Mouse (Mus musculus) myocyte (in vitro differentiated cells): ENCODE data around the gene Ushbp1. TPM values are rescaled to one million over a fixed set of nuclear protein-coding genes. Genes with fewer than 3 reads are reported as not detected.

Source experiments
- H3K27me3 ChIP-seq: one replicate; pipeline ENCODE4 v1.6.1; 2011; ENCODE audit not compliant: control insufficient read depth, insufficient read depth, insufficient read length
- H3K36me3 ChIP-seq: one replicate; pipeline ENCODE4 v1.6.1; 2011; ENCODE audit not compliant: control insufficient read depth, insufficient read depth
- H3K4me2 ChIP-seq: one replicate; pipeline ENCODE4 v1.6.1; 2011; ENCODE audit warnings: low read depth, control low read depth
- H3K4me3 ChIP-seq: one replicate; pipeline ENCODE4 v1.5.1; 2011; ENCODE audit warnings: mild to moderate bottlenecking, control low read depth, moderate library complexity
- H3K79me2 ChIP-seq: one replicate; pipeline ENCODE4 v1.6.1; 2011; ENCODE audit not compliant: control insufficient read depth, insufficient read depth
- H3ac ChIP-seq: one replicate; pipeline ENCODE4 v1.6.1; 2011; ENCODE audit not compliant: control insufficient read depth, insufficient read length
- CEBPB ChIP-seq: IDR thresholded peaks from 2 replicates; pipeline ENCODE4 v1.6.1; 2011; ENCODE audit warnings: mild to moderate bottlenecking, moderate library complexity; ENCODE audit not compliant: poor library complexity, insufficient read depth, severe bottlenecking
- E2F4 ChIP-seq: IDR thresholded peaks from one replicate; pipeline ENCODE4 v1.6.1; 2011; ENCODE audit warnings: mild to moderate bottlenecking, control low read depth, moderate library complexity; ENCODE audit not compliant: insufficient read depth
- MAX ChIP-seq: IDR thresholded peaks from one replicate; pipeline ENCODE4 v1.6.1; 2011; ENCODE audit warnings: low read depth, mild to moderate bottlenecking, control low read depth
- MYOD1 ChIP-seq, 3 experiments: IDR thresholded peaks; one replicate each; pipeline ENCODE4 v1.6.1; 2011; ENCODE audit warnings: control low read depth in 2 of 3, low read depth in 2 of 3, mild to moderate bottlenecking in 2 of 3, moderate library complexity in 1 of 3; ENCODE audit not compliant: insufficient read length in 2 of 3, control insufficient read depth in 1 of 3
- MYOG ChIP-seq, 3 experiments: IDR thresholded peaks; one replicate each; pipeline ENCODE4 v1.6.1; 2011; ENCODE audit warnings: control low read depth in 2 of 3, low read depth in 2 of 3, mild to moderate bottlenecking in 2 of 3; ENCODE audit not compliant: insufficient read length in 2 of 3, control insufficient read depth in 1 of 3, insufficient read depth in 1 of 3
- POLR2A ChIP-seq: IDR thresholded peaks from one replicate; pipeline ENCODE4 v1.6.1; 2011; ENCODE audit warnings: low read depth, mild to moderate bottlenecking, control low read depth, moderate library complexity; ENCODE audit not compliant: insufficient read length
- POLR2AphosphoS2 ChIP-seq: IDR thresholded peaks from one replicate; pipeline ENCODE4 v1.6.1; 2011; ENCODE audit warnings: low read depth, control low read depth; ENCODE audit not compliant: insufficient read length
- REST ChIP-seq: IDR thresholded peaks from one replicate; pipeline ENCODE4 v1.6.1; 2011; ENCODE audit warnings: mild to moderate bottlenecking, control low read depth, moderate library complexity; ENCODE audit not compliant: insufficient read depth, insufficient read length
- SRF ChIP-seq: IDR thresholded peaks from one replicate; pipeline ENCODE4 v1.6.1; 2011; ENCODE audit warnings: low read depth; ENCODE audit not compliant: control insufficient read depth, insufficient read length
- TCF12 ChIP-seq: IDR thresholded peaks from one replicate; pipeline ENCODE4 v1.6.1; 2011; ENCODE audit warnings: mild to moderate bottlenecking, control low read depth; ENCODE audit not compliant: poor library complexity, insufficient read depth, severe bottlenecking
- TCF3 ChIP-seq: IDR thresholded peaks from one replicate; pipeline ENCODE4 v1.6.1; 2011; ENCODE audit warnings: low read depth, control low read depth; ENCODE audit not compliant: insufficient read length
- USF1 ChIP-seq: IDR thresholded peaks from one replicate; pipeline ENCODE4 v1.6.1; 2011; ENCODE audit warnings: low read depth, mild to moderate bottlenecking, control low read depth, moderate library complexity
- polyA plus RNA-seq: library from polyadenylated mRNA; unstranded; fragments of >200 nt; fragmentation: generic; extraction: Trizol; gene quantifications from one replicate; pipeline ENCODE4 v1.2.1, GENCODE M21; 2012; ENCODE audit warnings: missing spikeins

Ushbp1 gene
- polyA plus RNA-seq, 1 experiment = 0.02 TPM

GRCm38 (mm10) chr8:71375581-71376422 is 19.8 kb downstream of the Ushbp1 start:
- Histone ChIP-seq H3K4me3 (no peak overlapping the region), H3K4me2 (no peak overlapping the region), H3ac (no peak overlapping the region), H3K79me2 (peaks cover 15% of the 10 kb centered on the region), H3K27me3 (no peaks in the 10 kb centered on the region), H3K36me3 (peaks cover 13% of the 10 kb centered on the region)
- TF ChIP-seq POLR2AphosphoS2 = peak; percentile 41
- TF ChIP-seq SRF = no peak

GRCm38 (mm10) chr8:71374616-71375206 is 20.9 kb downstream of the Ushbp1 start:
- H3K79me2 ChIP-seq = peaks cover 4% of the 10 kb centered on the region
- H3K27me3 ChIP-seq = no peaks in the 10 kb centered on the region
- H3K4me3 ChIP-seq = no peak overlapping the region
- H3K4me2 ChIP-seq = no peak overlapping the region
- peaks cover 13% of the 10 kb centered on the region for H3K36me3 ChIP-seq
- H3ac ChIP-seq = no peak overlapping the region
- TF ChIP-seq TCF12 = no peak
- peak; percentile 24 for TF ChIP-seq POLR2AphosphoS2

GRCm38 (mm10) chr8:71373000-71373399 is 22.6 kb downstream of the Ushbp1 start:
- Histone ChIP-seq H3K36me3 (peaks cover 13% of the 10 kb centered on the region), H3K79me2 (no peaks in the 10 kb centered on the region), H3ac (no peak overlapping the region), H3K4me2 (no peak overlapping the region), H3K27me3 (no peaks in the 10 kb centered on the region), H3K4me3 (no peak overlapping the region)
- TF ChIP-seq USF1 = no peak

- H3K79me2 ChIP-seq = no peaks in the 10 kb centered on the region
- TF ChIP-seq POLR2AphosphoS2 (peak; percentile 64), POLR2A (no peak), TCF3 (no peak)
- H3K4me3 ChIP-seq = no peak overlapping the region
- H3K36me3 ChIP-seq = peaks cover 13% of the 10 kb centered on the region
- no peaks in the 10 kb centered on the region for H3K27me3 ChIP-seq
- no peak overlapping the region for H3ac ChIP-seq
- H3K4me2 ChIP-seq = no peak overlapping the region
Measured at GRCm38 (mm10) chr8:71372427-71372826, 23.2 kb downstream of the Ushbp1 start.

- Histone ChIP-seq H3K36me3 (peaks cover 13% of the 10 kb centered on the region), H3K79me2 (no peaks in the 10 kb centered on the region)
Measured at GRCm38 (mm10) chr8:71371236-71371848, 24.3 kb downstream of the Ushbp1 start, which contains the start of gene Ocel1. Gene Ocel1, plus strand, starts transcription at chr8:71371298.

GRCm38 (mm10) chr8:71370711-71371235 is 24.8 kb downstream of the Ushbp1 start:
- Histone ChIP-seq H3K27me3 (no peaks in the 10 kb centered on the region), H3K4me2 (peak overlapping the region; percentile 73), H3K79me2 (no peaks in the 10 kb centered on the region), H3K36me3 (peaks cover 13% of the 10 kb centered on the region), H3ac (no peak overlapping the region), H3K4me3 (peak overlapping the region; percentile 26)
- TF ChIP-seq E2F4 = no peak
- TF ChIP-seq POLR2A = no peak
- TF ChIP-seq POLR2AphosphoS2 = no peak
- no peak for TF ChIP-seq MYOD1 (IDR thresholded peaks at IDR 0.05; ENCODE audit: control insufficient read depth in 1 of 3, insufficient read length in 2 of 3, low read depth in 2 of 3)
- no peak for TF ChIP-seq TCF3
- no peak for TF ChIP-seq USF1
- no peak for TF ChIP-seq MAX
- TF ChIP-seq MYOG (IDR thresholded peaks at IDR 0.05; ENCODE audit: control insufficient read depth in 1 of 3, insufficient read depth in 1 of 3, insufficient read length in 2 of 3, low read depth in 2 of 3) = no peak

More at GRCm38 (mm10) chr8:71371236-71371848, 24.3 kb downstream of the Ushbp1 start, which contains the start of gene Ocel1:
- no peaks in the 10 kb centered on the region for H3K27me3 ChIP-seq
- H3K4me3 ChIP-seq = peak within 1 kb of the TSS; percentile 26
- TF ChIP-seq SRF = peak; percentile 65
- no peak for TF ChIP-seq MAX
- no peak for TF ChIP-seq CEBPB
- peak; percentile 41 for TF ChIP-seq TCF3
- TF ChIP-seq E2F4 = no peak
- TF ChIP-seq REST = no peak
- TF ChIP-seq MYOD1 (IDR thresholded peaks at IDR 0.05; ENCODE audit: control insufficient read depth in 1 of 3, insufficient read length in 2 of 3, low read depth in 2 of 3) = peak in 2 of 3 experiments; percentile 68 to 73
- peak; percentile 79 for TF ChIP-seq POLR2AphosphoS2
- peak; percentile 77 for TF ChIP-seq POLR2A
- TF ChIP-seq MYOG (IDR thresholded peaks at IDR 0.05; ENCODE audit: control insufficient read depth in 1 of 3, insufficient read depth in 1 of 3, insufficient read length in 2 of 3, low read depth in 2 of 3) = peak in 2 of 3 experiments; percentile 54 to 86
- TF ChIP-seq USF1 = peak; percentile 1
- peak; percentile 7 for TF ChIP-seq TCF12
- peak within 1 kb of the TSS; percentile 73 for H3K4me2 ChIP-seq
- no peak within 1 kb of the TSS for H3ac ChIP-seq
